Mouse (Mus musculus) layer of hippocampus, postnatal 10 days (tissue): ENCODE results near the gene Gys1. TPM values are rescaled to one million over a fixed set of nuclear protein-coding genes. Genes with fewer than 3 reads are reported as not detected.
"Not testable (repeated sequence)": the region's sequence is repeated elsewhere in the genome, so short reads cannot be mapped to it uniquely, and the experiment has no call there.

ENCODE experiments used
- DNase-seq, 2 experiments: peaks; one replicate each; pipeline ENCODE4 v3.0.0; 2021; ENCODE audit warnings: low spot score in 2 of 2
- long read RNA-seq: library from polyadenylated mRNA; stranded (forward); transcript quantifications from one replicate; pipeline ENCODE4 v2.0.0, GENCODE M21; 2023
- total RNA-seq, 2 experiments: library from RNA; stranded (reverse); gene quantifications; 2 replicates each; pipeline ENCODE4 v1.2.3; 2021

Gys1 gene
- 10 to 100 TPM; 18.9 to 20.9 TPM for total RNA-seq
- long read RNA-seq, partial matches to known transcripts, result 4 of 11 reads
- long read RNA-seq, other reads (novel, unspliced or antisense), result 3 of 11 reads

DNA sequence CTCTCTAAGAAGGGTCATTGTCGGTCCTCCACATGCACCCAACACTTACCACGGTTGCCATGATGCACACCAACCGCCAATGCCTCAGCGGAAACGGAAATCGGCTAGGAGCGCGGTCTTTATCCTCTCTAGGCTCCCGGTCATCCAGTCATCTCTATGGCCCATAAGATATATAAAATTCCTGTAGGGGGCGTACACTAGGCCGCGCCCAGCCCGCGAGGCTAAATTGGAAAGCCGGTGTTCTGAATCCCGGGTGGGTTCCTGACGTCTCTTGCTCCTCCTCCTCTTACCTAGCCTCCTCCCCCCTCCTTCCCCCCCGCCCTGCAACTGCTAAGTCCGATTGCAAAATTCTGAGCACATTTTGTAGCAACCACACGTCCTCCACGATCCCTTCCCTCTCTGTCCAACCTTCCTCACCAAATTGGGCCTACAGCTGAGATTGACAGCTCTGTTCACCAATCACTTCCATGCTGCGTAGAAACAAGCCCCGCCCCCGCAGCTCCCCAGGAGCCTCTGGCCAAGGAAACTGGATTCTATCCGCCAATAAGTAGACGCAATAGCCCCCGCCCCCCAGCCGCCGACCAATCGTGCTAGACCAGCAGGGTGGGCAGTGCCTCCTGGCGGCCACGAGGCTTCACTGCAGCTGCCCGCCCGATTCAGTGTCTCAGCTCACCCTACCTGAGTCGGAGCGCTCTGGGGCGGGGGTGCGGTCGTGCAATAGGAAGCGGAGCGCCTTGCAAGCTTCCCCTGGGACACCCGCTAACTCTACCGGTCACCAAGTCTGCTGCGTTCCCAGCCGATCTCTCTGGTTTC, at the start of gene Gys1:
TSS of gene Gys1 (plus strand) at position 642 of the 813 bp plus-strand sequence.
- DNase-seq, result peak; percentile 100

DNA sequence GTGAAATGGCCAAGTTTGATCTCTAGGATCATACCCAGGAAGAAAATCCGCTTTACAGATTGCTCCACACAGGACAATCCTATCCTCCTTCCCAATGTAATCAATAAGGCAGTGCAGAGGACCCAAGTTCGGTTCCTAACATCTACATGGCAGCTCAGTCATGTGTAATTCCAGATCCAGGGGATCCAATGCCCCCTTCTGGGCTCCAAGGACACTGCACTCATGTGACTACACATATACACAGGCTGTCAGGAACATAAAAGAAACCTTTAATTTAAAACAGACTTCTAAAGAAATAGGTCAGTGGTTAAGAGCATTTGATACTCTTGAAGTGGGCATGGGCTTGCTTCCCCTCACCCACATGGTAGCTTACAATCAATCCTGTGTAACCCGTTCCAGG, 48.6 kb upstream of the Gys1 start:
- no peak for DNase-seq

DNA sequence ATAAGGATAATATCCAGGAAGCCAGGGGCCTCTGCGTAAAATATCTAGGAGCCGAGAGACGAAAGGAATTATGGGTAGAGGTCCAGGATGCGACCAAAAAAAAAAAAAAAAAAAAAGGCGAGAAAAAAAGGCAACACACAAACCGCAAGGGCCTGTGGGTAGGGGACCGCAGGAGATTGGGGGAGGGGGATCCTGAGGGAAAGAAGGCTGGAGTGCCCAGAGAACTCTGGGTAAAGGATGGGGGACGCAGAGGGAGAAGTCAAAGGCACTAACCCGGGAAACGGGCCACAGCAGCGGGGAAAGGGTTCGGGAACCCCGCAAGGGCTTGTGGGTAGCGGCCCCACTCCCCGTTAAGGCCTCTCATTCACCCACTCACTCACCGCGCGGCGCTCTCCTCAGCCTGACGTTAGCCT, 39.5 kb upstream of the Gys1 start:
- no peak for DNase-seq

DNA sequence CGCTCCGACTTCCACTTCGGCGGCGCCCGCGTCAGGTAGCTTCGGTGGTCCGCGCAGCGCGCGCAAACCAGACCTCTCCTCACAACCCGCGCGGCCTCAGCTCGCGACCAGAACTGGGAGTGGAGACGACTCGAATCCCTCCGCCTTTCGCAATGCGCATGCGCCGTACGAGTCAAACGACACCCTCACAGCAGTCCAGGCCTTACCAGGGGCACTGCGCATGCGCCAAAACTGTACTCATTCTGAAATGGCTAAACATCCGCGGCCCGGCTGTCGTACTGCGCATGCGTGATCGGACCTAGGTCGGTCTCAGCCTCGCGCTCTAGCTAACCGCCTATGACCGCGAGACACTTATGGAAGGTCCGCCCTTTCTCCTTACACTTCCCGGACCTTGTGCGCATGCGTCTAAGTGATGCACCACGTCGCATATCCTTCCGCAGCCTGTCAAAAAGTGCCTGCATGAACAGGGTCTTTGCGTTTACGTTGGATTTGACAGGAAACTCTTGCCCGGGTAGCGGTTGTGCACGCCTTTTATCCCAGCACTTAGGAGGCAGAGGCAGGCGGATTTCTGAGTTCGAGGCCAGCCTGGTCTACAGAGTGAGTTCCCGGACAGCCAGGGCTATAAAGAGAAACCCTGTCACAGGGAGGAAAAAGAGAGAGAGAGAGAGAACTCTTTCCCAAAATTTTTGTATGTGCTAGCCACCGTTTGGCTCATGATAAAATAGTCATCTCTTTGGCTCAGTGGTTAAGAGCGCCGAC, 38.9 kb upstream of the Gys1 start, which contains the start of gene Snrnp70:
TSS of gene Snrnp70 (minus strand) at position 165 of the 759 bp plus-strand sequence.
- peak; percentile 100 for DNase-seq

DNA sequence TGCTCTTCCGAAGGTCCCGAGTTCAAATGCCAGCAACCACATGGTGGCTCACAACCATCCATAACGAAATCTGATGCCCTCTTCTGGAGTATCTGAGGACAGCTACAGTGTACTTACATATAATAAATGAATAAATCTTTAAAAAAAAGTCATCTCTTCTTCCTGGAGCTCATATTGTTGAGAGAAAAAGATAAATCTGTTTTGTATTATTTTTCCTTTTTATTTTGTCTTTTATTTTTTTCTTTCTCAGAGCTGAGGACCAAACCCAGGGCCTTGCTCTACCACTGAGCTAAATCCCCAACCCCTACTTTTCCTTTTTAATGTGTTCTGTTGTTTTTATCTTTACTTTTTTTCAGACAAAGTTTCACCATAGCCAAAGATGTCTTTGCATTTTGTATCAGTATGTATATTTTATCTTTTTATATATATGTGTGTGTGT, 38.3 kb upstream of the Gys1 start:
- not testable (repeated sequence) for DNase-seq

DNA sequence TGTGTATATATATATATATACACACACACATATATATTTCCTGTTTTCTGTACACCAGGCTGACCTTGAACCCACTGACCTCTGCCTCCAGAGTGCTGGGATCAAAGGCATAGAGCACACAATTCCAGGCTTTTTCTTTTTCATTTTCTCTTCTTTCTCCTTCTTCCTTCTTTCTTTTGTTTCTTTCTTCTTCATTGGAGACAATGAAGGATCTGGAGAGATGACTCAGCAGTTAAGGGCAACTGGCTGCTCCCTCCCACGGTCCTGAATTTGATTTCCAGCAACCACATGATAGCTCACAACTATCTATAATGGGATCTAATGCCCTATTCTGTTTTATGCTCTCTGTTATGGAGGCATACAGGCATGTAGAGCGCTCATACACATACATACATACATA, 37.9 kb upstream of the Gys1 start:
- no peak for DNase-seq

DNA sequence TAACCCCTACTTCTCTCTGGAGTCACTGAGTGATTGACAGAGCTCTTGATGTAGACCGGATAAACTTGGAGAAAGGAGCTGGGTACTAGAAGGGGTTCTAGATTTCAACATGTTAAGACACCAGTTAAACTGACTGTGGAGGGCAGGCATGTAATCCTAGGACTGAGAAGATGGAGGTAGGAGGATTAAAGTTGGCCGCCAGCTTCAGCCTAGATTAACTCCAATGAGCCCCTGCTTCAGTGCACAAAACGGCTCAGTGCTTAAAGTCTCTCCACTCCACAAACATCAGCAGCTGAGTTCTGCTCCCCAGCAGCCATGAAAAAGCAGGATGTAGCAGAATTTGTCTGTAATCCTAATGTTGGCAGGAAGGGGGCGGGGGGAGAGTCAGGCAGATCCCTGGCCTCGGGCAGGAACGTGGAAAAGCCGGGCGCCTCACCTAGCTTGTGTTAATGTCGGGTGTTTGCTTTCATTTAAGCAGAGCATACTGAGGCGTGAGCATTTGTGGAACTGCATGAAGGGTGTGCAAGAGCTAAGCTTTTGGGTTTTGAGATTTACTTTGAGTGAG, 33.0 kb upstream of the Gys1 start:
- no peak for DNase-seq

DNA sequence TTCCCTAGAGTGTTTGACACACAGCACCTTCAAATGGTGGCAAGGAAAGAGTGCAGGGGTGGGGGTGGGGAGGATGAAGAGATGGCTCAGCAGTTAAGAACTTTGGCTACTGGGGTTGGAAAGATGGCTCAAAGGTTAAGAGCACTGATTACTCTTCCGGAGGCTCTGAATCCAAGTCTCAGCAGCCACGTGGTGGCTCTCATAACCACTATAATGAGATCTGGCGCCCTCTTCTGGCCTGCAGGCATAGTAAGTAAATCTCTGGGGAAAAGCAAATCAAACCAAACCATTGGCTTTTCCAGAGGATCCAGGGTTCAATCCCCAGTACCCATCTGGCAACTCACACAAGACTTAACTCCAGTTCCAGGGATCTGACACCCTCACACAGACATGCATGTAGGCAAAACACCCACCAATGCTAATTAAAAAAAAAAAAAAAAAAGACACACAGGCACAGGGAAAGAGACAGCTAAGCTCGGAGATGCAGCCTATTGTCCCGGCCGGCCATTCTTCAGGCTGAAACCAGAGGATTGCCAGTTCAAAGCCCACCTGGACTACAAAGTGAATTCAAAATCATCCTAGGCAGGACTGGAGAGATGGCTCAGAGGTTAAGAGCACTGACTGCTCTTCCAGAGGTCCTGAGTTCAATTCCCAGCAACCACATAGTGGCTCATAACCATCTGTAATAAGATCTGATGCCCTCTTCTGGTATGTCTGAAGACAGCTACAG, 30.9 kb upstream of the Gys1 start:
- peak; percentile 52 to 58 for DNase-seq

DNA sequence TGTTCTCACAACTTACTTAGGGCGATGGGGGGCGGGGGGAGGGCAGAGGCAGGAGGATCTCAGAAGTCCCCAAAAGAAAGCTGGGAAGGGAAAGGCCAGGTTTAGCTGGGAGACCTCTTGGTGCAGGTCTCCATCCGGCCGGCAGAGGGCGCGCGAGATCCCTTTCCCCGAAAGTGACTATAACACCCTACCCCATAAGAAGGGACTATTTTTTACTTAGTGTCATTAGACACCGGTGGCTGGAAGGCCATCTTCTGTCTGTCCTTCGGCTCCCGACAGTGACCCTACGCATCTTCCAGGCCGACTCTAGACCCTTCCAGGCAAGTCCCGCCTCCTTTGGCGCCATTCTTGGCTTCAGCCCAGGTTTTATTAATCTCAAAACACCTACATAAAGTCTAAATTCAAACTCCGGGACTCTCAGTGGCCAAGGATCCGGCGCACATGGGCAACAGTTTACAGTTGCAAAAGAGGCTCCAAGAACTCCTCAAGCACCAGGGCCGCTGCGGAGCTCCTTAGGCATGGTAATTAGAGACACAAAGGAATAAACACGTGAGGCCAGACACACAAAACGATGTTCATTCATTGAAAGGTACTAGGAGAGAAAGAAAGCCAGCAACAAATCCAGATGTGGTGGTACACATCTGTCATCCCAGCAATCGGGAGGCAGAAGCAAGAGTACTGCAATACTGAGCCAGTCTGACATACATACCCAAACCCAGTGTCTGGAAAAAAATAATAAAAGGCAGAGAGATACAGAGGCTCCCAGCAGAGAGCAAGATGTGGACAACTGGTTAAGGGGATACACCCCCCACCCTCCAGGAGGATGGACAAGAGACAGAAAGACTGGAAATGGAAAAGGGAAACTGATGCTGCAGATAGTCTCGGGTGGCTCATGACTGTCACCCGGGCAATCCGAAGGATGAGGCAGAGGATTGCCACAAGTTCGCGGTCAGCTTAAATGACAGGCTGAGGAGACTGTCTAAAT, 29.3 kb upstream of the Gys1 start, which contains the start of gene Kcna7:
TSS of gene Kcna7 (plus strand) at position 563 of the 985 bp plus-strand sequence.
- DNase-seq, result peak; percentile 75 to 79

DNA sequence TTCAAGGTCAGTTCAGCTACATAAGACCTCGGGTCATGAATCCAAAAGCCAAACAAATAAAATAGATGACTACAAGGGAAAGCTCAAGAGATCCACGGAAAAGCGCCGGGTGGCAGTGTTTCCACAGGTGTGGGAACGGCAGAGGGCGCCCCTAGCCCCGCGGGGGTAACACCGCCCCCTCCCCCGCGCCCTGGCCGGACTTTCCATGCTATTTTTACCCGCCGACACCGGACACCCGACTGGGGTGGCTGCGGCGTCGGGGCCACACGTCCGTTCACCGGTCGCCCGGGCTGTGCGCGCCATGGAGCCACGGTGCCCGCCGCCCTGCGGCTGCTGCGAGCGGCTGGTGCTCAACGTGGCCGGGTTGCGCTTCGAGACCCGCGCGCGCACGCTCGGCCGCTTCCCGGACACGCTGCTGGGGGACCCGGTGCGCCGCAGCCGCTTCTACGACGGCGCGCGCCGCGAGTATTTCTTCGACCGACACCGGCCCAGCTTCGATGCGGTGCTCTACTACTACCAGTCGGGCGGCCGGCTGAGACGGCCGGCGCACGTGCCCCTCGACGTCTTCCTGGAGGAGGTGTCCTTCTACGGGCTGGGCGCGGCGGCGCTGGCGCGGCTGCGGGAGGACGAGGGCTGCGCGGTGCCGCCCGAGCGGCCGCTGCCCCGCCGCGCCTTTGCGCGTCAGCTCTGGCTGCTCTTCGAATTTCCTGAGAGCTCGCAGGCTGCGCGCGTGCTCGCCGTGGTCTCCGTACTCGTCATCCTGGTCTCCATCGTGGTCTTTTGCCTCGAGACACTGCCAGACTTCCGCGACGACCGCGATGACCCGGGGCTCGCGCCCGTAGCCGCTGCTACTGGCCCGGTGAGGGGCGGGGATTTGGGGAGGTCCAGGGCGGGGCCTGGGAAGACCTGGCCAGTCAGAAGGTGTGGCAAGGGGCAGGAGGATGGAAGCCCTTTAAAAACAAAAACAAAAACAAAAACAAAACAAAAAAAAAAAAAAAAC, 28.2 kb upstream of the Gys1 start:
- DNase-seq, result no peak

DNA sequence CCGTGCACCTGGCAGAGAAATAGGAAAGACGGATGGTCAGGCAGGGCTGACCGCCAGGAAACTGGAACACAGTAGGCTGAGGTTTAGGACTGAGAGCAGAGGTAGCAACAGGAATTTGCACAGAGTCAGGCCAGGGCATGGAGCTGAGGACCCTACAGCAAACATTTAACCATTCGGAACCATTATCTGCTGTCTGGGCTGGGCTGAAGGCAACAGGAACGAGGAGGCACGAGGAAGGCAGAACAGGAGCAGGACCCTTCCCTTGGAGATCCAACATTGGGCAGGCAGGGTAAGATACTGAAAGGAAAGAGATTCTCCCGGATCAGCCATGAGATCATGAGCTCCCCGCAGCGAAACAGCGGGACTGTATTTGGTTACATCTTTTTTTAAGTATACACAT, 26.8 kb upstream of the Gys1 start:
- DNase-seq, result no peak

DNA sequence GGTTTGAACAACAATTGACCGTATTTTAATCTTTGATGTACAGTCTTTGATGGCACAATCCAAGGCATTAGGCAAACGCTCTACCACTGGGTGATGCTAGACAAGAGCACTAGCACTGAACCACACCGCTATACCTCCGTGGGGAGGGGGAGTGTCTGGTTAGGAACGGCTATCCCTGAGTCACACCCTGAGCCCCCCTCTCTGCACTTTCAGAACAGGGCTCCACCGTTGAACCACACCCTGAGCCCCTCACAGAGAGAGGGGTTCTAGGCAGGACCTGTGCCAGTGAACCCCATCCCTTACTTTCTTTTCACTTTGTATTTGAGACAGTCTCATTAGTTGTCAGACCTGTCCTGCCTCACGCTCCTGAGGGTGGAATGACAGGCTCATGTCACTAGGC, 26.3 kb upstream of the Gys1 start:
- DNase-seq, result no peak

DNA sequence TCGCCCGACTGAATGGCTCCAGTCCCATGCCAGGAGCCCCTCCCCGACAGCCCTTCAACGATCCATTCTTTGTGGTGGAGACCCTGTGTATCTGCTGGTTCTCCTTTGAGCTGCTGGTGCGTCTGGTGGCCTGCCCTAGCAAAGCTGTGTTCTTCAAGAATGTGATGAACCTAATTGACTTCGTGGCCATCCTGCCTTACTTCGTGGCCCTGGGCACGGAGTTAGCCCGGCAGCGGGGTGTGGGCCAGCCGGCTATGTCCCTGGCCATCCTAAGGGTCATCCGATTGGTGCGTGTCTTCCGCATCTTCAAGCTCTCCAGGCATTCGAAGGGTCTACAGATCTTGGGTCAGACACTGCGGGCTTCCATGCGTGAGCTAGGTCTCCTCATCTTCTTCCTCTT, 25.7 kb upstream of the Gys1 start:
- no peak for DNase-seq

DNA sequence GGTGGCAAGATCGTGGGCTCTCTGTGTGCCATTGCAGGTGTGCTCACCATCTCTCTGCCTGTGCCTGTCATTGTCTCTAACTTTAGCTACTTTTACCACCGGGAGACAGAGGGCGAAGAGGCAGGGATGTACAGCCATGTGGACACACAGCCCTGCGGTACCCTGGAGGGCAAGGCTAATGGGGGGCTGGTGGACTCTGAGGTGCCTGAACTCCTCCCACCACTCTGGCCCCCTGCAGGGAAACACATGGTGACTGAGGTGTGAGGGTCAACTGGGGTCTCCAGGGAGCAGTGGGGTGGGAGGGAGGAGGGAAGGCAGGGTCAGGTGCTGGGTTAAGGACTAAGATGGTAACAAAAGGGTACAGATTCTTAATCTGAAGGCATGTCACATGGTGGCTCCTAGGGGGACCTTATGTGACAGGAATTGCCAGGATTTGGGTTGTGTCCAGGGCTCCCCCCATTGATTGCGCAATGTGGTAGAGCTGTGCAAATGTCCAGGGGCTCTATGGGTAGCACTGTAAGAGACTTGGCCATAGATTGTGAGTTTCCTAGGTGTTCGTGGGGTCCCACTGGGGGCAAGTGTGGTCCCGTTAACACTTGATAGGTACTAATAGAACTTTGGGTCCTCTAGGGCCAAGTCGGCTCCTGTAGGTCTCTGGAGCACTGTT, 25.0 kb upstream of the Gys1 start:
- DNase-seq, result no peak

DNA sequence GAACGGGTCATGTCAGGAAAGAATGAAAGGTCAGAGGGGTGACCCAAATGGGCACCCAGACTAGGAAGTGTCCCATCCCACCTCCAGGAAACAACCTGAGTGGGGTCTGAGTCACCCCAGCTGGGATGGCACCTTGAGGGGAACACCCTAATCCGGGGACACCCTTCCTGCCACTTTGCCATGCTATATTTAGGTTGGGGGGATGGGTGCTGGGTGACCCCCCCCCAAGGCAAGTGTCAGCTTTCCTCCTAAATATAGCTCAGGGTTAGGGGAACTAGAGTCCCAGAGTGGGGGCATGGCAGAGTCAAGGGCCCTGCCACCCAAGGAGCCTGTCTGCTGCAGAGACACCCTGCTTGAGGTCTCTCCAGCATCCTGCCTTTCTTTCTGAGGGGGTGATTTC, 22.2 kb upstream of the Gys1 start:
- no peak for DNase-seq

DNA sequence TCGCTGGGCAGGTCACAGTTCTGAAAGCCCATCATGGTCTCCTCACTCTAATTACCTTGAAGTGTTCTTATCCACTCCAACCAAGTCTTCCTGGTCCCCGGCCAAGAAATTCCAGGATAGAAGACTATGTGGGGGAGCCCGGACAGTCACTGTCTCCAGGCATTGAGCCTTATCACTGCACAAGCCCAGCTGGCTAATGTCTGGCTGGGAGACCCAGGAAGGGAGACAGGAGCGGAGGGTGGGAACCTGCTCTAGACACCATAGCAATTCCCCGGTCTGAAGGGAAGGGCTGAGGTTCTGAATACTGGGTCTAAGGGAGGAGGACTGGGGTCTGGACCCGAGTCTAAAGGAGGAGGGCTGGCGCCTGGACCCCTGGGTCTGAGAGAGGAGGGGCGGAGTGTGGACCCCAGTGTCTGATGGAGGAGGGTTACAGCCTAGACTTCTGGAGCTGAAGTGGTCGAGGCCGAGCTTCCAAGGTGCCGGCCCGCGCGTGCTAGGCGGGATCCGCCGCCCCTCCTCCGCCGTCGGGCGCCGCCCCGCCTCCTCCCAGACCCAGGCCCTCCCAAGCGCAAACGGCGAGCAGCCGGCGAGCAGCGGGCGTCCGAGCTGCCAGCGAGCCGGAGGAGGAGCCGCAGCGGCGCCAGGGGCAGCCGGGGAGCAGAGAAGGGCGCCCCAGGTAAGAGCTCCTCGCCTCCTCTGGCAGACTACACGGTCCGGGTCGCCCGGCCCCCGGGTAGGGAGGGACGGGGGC, 21.4 kb upstream of the Gys1 start, which contains the start of gene Ntf5:
TSS of gene Ntf5 (plus strand) at position 583 of the 751 bp plus-strand sequence.
- DNase-seq, result no peak
